Mouse (Mus musculus): ENCODE data around the gene Ltb4r2.

DNA sequence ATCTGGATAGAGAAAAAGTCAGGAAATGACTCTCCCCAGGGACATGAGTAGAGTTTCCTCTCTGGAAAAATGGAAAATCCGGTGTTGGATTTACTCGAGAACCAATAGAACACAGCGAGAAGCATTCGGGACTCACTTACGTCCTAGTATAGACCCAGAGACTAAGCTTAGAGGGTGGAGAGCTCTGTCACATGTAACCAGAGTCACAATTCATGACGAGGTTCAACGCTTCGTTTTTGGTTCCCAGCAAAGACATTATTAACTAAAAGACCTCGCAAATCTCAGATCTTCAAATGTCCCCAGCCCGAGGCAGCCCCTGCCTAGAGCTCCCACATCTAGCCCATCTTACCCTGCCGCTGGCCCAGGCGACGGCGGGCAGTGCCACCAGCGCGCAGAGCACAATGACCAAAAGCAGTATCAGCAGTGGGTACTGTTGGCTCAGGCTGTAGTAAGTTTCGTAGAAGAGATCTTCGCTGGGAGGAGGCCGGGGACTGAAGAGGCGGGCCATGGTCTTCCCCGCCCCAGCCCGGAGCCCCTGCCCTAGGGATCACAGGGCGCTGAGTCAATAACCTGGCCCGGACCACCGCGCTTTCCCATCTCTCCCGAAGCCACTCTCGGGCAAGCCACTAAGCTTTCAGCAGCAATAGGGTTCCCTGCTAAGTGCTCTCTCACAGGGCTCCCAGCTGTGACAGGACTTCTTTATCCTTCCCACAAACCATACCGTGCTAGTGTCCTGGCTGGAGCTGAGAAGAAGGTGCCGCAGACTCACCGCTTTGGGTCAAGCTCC, 22.1 kb downstream of the Ltb4r2 start:
- TF ChIP-seq POLR2A (IDR thresholded peaks at IDR 0.05; ENCODE audit: insufficient read depth, low read depth, low read length) (no peak), CTCF (IDR thresholded peaks at IDR 0.05; ENCODE audit: insufficient read depth, low read depth, low read length) (no peak)

Measured in olfactory bulb, adult 2 months (tissue).